Mouse (Mus musculus) limb, embryonic 13.5 days (tissue): ENCODE results near the gene Wfdc18. TPM values are rescaled to one million over a fixed set of nuclear protein-coding genes. Genes with fewer than 3 reads are reported as not detected.

Source experiments
- ATAC-seq: fragments of 200-750 bp; cut with Nextera tagmentation; 2 replicates; pipeline ENCODE4 v1.8.0; 2017; ENCODE audit warnings: low read depth, moderate number of reproducible peaks, moderate TSS enrichment; ENCODE audit not compliant: low FRiP score
- H3K27ac ChIP-seq: fragments of 300-500 bp; sonication (generic); 2 replicates; pipeline ENCODE4 v1.5.1; 2015; ENCODE audit warnings: inconsistent platforms, mild to moderate bottlenecking, moderate library complexity
- H3K27me3 ChIP-seq: fragments of 300-500 bp; sonication (generic); 2 replicates; pipeline ENCODE4 v1.6.1; 2015; ENCODE audit warnings: mild to moderate bottlenecking, inconsistent platforms
- H3K36me3 ChIP-seq: fragments of 300-500 bp; sonication (generic); 2 replicates; pipeline ENCODE4 v1.6.1; 2015; ENCODE audit warnings: inconsistent platforms, mild to moderate bottlenecking, moderate library complexity
- H3K4me1 ChIP-seq: fragments of 300-500 bp; sonication (generic); 2 replicates; pipeline ENCODE4 v1.6.1; 2015; ENCODE audit warnings: inconsistent platforms
- H3K4me2 ChIP-seq: fragments of 300-500 bp; sonication (generic); replicated peaks from 2 replicates; pipeline ENCODE4 v1.6.1; 2015; ENCODE audit warnings: inconsistent platforms, mild to moderate bottlenecking, moderate library complexity
- H3K4me3 ChIP-seq: fragments of 300-500 bp; sonication (generic); 2 replicates; pipeline ENCODE4 v1.5.1; 2015; ENCODE audit warnings: moderate library complexity, mild to moderate bottlenecking, inconsistent platforms
- H3K9ac ChIP-seq: fragments of 300-500 bp; sonication (generic); 2 replicates; pipeline ENCODE4 v1.6.1; 2015; ENCODE audit warnings: mild to moderate bottlenecking, inconsistent platforms
- H3K9me3 ChIP-seq: fragments of 300-500 bp; sonication (generic); 2 replicates; pipeline ENCODE4 v1.6.1; 2016; ENCODE audit warnings: inconsistent platforms
- WGBS: fragments of 180-500 bp; shearing (Covaris S2); methylation state at CpG from one replicate; pipeline ENCODE4 v1.1.7; 2015; 5-methylcytosine and 5-hydroxymethylcytosine counted together
- polyA plus RNA-seq: library from polyadenylated mRNA; unstranded; fragments of >200 nt; fragmentation: Nextera tagmentation; extraction: Ambion mirVana; gene quantifications from 2 replicates; pipeline ENCODE4 v1.2.1, GENCODE M21; 2015

Wfdc18 gene
- 0.55 TPM in 1 of 2 replicates, not detected in the other for polyA plus RNA-seq

DNA sequence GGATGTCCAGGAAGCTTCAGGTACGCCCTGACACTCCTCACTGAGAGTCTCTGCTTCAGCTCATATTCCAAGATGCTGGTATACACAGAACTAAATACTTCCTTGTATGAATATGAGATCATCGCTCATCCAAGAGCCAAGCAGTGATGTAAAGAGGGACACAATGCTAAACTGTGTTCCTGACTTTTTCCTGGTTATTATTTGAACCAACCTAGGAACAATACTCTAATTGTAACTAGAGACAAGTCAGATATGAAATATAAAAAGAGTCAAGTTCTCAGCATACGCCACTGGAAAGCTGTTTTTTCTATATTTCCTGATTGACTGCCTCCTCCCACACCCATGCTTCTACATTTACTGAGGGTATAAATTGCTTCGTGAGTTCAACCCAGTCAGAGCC, at the start of gene Wfdc18:
Gene Wfdc18 (plus strand): TSS at position 301 of the 400 bp plus-strand sequence.
- Histone ChIP-seq H3K9ac (no peak within 1 kb of the TSS), H3K4me1 (no peaks in the 10 kb centered on the region), H3K4me2 (no peak within 1 kb of the TSS), H3K4me3 (no peak within 1 kb of the TSS), H3K9me3 (no peaks in the 10 kb centered on the region), H3K36me3 (no peaks in the 10 kb centered on the region), H3K27ac (no peak within 1 kb of the TSS), H3K27me3 (no peaks in the 10 kb centered on the region)
- 78% methylated on average over 4 of the region's 4 CpGs for WGBS
- no peak for ATAC-seq

GRCm38 (mm10) chr11:83662204-83662603, 46.6 kb upstream of the Wfdc18 start, which contains the start of gene Ccl4:
TSS of gene Ccl4 (plus strand) at chr11:83662584.
- WGBS: 78% methylated on average over 6 of the region's 6 CpGs
- H3K9me3 ChIP-seq: no peaks in the 10 kb centered on the region
- H3K9ac ChIP-seq: no peak within 1 kb of the TSS
- no peak within 1 kb of the TSS for H3K27ac ChIP-seq
- H3K27me3 ChIP-seq: no peaks in the 10 kb centered on the region
- ATAC-seq: no peak
- no peaks in the 10 kb centered on the region for H3K4me1 ChIP-seq
- H3K4me2 ChIP-seq: no peak within 1 kb of the TSS
- H3K36me3 ChIP-seq: no peaks in the 10 kb centered on the region
- H3K4me3 ChIP-seq: no peak within 1 kb of the TSS

GRCm38 (mm10) chr11:83663532-83663931, 45.3 kb upstream of the Wfdc18 start:
- Histone ChIP-seq H3K4me1 (no peaks in the 10 kb centered on the region), H3K27ac (no peak overlapping the region), H3K27me3 (no peaks in the 10 kb centered on the region), H3K9me3 (no peaks in the 10 kb centered on the region), H3K4me2 (no peak overlapping the region), H3K9ac (no peak overlapping the region), H3K36me3 (no peaks in the 10 kb centered on the region), H3K4me3 (no peak overlapping the region)
- ATAC-seq: no peak
- WGBS: 73% methylated on average over 5 of the region's 5 CpGs

DNA sequence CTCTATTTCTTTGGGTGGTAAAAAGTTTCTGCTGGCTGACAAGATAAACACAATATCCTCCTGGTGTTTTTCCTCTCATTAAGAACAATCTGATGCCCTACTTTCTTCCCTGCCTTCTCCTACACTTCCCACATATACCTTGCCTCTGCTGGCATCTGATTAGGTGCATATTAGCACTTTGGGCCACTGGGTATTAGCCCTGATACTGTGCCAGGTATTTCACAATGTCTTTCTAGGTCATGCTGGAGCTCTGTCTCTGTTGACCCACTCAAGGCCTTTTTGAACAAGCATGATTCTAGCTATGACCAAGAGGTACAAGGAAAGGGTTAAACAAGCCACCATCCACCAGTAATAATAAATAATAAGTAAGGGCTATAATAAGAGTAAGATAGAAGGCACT, 37.1 kb upstream of the Wfdc18 start:
- no peak for ATAC-seq
- no peak overlapping the region for H3K4me3 ChIP-seq
- no peaks in the 10 kb centered on the region for H3K9me3 ChIP-seq
- no peak overlapping the region for H3K27ac ChIP-seq
- no peak overlapping the region for H3K4me2 ChIP-seq
- H3K4me1 ChIP-seq: no peaks in the 10 kb centered on the region
- no peak overlapping the region for H3K9ac ChIP-seq
- H3K27me3 ChIP-seq: no peaks in the 10 kb centered on the region
- H3K36me3 ChIP-seq: no peaks in the 10 kb centered on the region

- H3K4me1 ChIP-seq: no peaks in the 10 kb centered on the region
- 88% methylated on average over 1 of the region's 1 CpGs for WGBS
- no peak overlapping the region for H3K27ac ChIP-seq
- H3K9ac ChIP-seq: no peak overlapping the region
- H3K36me3 ChIP-seq: no peaks in the 10 kb centered on the region
- H3K4me2 ChIP-seq: no peak overlapping the region
- ATAC-seq: no peak
- no peaks in the 10 kb centered on the region for H3K9me3 ChIP-seq
- no peaks in the 10 kb centered on the region for H3K27me3 ChIP-seq
- no peak overlapping the region for H3K4me3 ChIP-seq
These were observed 33.1 kb upstream of the Wfdc18 start for GRCm38 (mm10) chr11:83675665-83676064.

GRCm38 (mm10) chr11:83689918-83690317, 18.9 kb upstream of the Wfdc18 start:
- WGBS: 78% methylated on average over 1 of the region's 1 CpGs
- H3K9me3 ChIP-seq: no peaks in the 10 kb centered on the region

DNA sequence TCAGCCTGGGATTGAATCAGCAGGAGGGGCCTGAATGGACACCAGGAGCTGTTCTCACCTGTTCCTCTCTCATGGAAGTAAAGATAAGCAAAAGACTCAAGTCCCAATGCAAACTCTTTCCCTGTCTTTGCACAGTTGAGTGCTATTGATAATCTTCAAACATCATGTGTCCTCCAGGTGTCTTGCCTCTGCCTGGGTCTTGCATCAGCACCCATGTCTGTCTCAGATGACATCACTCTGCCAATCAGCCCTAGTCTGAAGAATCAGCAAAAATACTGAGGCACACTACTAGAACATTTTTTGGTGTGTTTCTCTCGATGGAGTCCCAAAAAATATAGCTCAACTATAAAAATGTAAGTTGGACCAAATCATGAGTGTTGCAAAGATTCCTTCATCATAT, 16.8 kb upstream of the Wfdc18 start:
- H3K27me3 ChIP-seq: no peaks in the 10 kb centered on the region
- H3K4me1 ChIP-seq: no peaks in the 10 kb centered on the region
- H3K9me3 ChIP-seq: no peaks in the 10 kb centered on the region
- H3K4me3 ChIP-seq: no peak overlapping the region
- H3K9ac ChIP-seq: no peak overlapping the region
- no peak for ATAC-seq
- no peak overlapping the region for H3K4me2 ChIP-seq
- no peak overlapping the region for H3K27ac ChIP-seq
- H3K36me3 ChIP-seq: no peaks in the 10 kb centered on the region
- WGBS: 70% methylated on average over 1 of the region's 1 CpGs

More at GRCm38 (mm10) chr11:83689918-83690317, 18.9 kb upstream of the Wfdc18 start:
- no peak overlapping the region for H3K9ac ChIP-seq
- H3K27me3 ChIP-seq: no peaks in the 10 kb centered on the region
- H3K36me3 ChIP-seq: no peaks in the 10 kb centered on the region
- no peak overlapping the region for H3K4me2 ChIP-seq
- no peak overlapping the region for H3K4me3 ChIP-seq
- H3K27ac ChIP-seq: no peak overlapping the region
- ATAC-seq: no peak
- H3K4me1 ChIP-seq: no peaks in the 10 kb centered on the region

GRCm38 (mm10) chr11:83703705-83704104, 5.1 kb upstream of the Wfdc18 start, which contains the start of gene Wfdc17:
TSS of gene Wfdc17 (plus strand) at chr11:83703991.
- no peak within 1 kb of the TSS for H3K4me2 ChIP-seq
- H3K27me3 ChIP-seq: no peaks in the 10 kb centered on the region
- H3K27ac ChIP-seq: no peak within 1 kb of the TSS
- no peaks in the 10 kb centered on the region for H3K36me3 ChIP-seq
- H3K4me3 ChIP-seq: no peak within 1 kb of the TSS
- no peak within 1 kb of the TSS for H3K9ac ChIP-seq
- H3K4me1 ChIP-seq: no peaks in the 10 kb centered on the region
- 3% methylated on average over 1 of the region's 1 CpGs for WGBS
- ATAC-seq: no peak
- H3K9me3 ChIP-seq: no peaks in the 10 kb centered on the region

DNA sequence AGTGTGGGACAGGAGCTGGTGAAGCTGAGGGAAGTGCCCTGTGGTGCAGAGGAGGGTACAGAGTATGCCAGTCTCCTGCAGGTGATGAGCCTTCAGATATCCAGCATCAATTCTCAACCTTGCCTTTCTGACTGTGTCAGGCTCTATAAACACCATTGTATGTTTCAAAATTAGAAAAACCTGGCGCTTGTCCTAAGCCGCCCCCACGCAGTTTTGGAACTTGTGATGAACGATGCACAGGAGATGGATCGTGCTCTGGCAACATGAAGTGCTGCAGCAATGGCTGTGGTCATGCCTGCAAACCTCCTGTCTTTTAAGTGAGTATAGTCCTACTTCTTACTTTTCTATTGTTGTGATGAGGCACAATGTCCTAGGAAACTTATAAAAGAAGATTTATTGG, 868 bp downstream of the Wfdc18 start:
- H3K4me1 ChIP-seq: no peaks in the 10 kb centered on the region
- no peak overlapping the region for H3K4me3 ChIP-seq
- H3K4me2 ChIP-seq: no peak overlapping the region
- no peak overlapping the region for H3K27ac ChIP-seq
- no peak for ATAC-seq
- H3K36me3 ChIP-seq: no peaks in the 10 kb centered on the region
- no peaks in the 10 kb centered on the region for H3K9me3 ChIP-seq
- 81% methylated on average over 5 of the region's 5 CpGs for WGBS
- no peak overlapping the region for H3K9ac ChIP-seq
- H3K27me3 ChIP-seq: no peaks in the 10 kb centered on the region

- Histone ChIP-seq H3K27me3 (no peaks in the 10 kb centered on the region), H3K9me3 (no peaks in the 10 kb centered on the region), H3K36me3 (no peaks in the 10 kb centered on the region), H3K4me1 (no peaks in the 10 kb centered on the region), H3K27ac (no peak overlapping the region), H3K4me2 (no peak overlapping the region), H3K4me3 (no peak overlapping the region), H3K9ac (no peak overlapping the region)
- WGBS: 83% methylated on average over 1 of the region's 1 CpGs
- no peak for ATAC-seq
These were observed 3.9 kb downstream of the Wfdc18 start for GRCm38 (mm10) chr11:83712671-83713070.

- Histone ChIP-seq H3K27me3 (no peaks in the 10 kb centered on the region), H3K27ac (no peak overlapping the region), H3K4me3 (no peak overlapping the region), H3K4me2 (no peak overlapping the region), H3K9ac (no peak overlapping the region), H3K36me3 (no peaks in the 10 kb centered on the region), H3K4me1 (no peaks in the 10 kb centered on the region), H3K9me3 (no peaks in the 10 kb centered on the region)
- 83% methylated on average over 2 of the region's 2 CpGs for WGBS
- no peak for ATAC-seq
These were observed 5.1 kb downstream of the Wfdc18 start for GRCm38 (mm10) chr11:83713925-83714324.

- H3K4me2 ChIP-seq: no peak overlapping the region
- ATAC-seq: no peak
- H3K4me1 ChIP-seq: no peaks in the 10 kb centered on the region
- H3K27ac ChIP-seq: no peak overlapping the region
- no peak overlapping the region for H3K4me3 ChIP-seq
- 84% methylated on average over 6 of the region's 6 CpGs for WGBS
- no peaks in the 10 kb centered on the region for H3K9me3 ChIP-seq
- no peaks in the 10 kb centered on the region for H3K36me3 ChIP-seq
- no peak overlapping the region for H3K9ac ChIP-seq
- no peaks in the 10 kb centered on the region for H3K27me3 ChIP-seq
These were observed 8.3 kb downstream of the Wfdc18 start for GRCm38 (mm10) chr11:83717042-83717665.

DNA sequence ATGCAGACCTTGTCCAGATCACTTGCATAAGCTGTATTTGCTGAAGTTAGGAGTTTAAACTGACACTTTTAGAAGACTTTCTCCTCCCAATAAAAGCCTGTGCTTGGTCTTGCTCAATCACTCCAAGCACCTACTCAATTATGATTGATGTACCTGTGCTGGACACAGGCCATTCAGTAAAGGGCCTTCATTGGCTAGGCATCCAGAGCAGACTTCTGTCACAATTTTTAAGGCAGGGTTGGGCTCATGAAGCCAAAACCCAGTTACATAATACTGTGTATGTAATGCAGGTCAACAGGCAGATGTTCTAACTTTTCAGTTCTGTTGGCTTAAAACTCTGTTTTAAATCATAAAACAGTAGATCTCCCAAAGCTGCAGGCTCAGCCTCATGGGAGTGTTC, 12.0 kb downstream of the Wfdc18 start:
- Histone ChIP-seq H3K9ac (no peak overlapping the region), H3K27me3 (no peaks in the 10 kb centered on the region), H3K4me1 (no peaks in the 10 kb centered on the region), H3K4me3 (no peak overlapping the region), H3K36me3 (no peaks in the 10 kb centered on the region), H3K27ac (no peak overlapping the region), H3K9me3 (no peaks in the 10 kb centered on the region), H3K4me2 (no peak overlapping the region)
- no peak for ATAC-seq
